Mouse (Mus musculus) liver, postnatal 0 days (tissue): ENCODE measurements around the gene Clca3a1.

Source experiments
- CTCF ChIP-seq: sonication (generic); IDR thresholded peaks from 2 replicates; pipeline ENCODE4 v1.5.1; 2016; ENCODE audit warnings: antibody characterized with exemption, low read depth
- EP300 ChIP-seq: IDR thresholded peaks from 2 replicates; pipeline ENCODE4 v1.6.1; 2016; ENCODE audit warnings: antibody characterized with exemption, low read depth, mild to moderate bottlenecking

DNA sequence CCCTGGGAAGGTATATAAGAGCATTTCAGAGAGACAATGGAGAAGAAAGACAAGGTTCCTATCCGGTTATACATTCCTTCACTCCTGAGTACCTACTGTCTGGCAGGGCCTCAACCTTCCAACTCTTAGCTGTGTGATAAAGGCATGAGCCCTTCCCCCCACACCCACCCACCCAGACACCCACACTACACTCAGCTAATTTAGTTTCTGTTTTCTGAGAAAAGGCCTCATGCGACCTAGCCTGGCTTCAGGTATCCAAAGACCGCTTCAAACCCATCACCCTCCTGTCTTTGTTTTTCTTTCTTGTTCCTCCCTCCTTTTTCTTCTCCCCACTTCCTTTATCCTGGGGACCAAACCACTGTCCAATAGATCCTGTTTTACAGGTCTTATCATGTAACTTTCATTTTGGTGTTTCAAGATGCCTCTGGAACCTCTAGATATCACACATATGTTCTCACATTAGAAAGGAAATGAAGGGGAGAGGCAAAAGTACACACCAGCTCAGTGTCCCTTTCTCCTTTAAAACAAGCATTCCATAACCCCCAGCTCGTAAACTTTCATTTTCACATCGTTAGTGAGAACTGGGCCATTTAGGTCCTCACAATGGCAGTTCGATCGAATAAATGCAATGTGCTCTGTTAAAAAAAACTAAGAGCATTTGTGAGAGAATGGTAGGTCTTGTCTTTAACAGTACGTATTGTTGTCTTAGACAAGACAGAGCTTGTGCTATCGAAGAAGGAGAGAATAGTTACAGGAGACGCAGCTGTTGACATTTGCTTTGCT is 39.5 kb downstream of the Clca3a1 start:
- TF ChIP-seq CTCF: no peak
- peak; percentile 40 for TF ChIP-seq EP300
